Mouse (Mus musculus): ENCODE results near the gene Fam222b. TPM values are rescaled to one million over a fixed set of nuclear protein-coding genes. Genes with fewer than 3 reads are reported as not detected.
A peak's percentile ranks its signal among the peaks of the same experiment; 100 is the strongest.

The Fam222b gene
- polyA plus RNA-seq, 1 experiment from 2014 or later: 30.7 TPM

DNA sequence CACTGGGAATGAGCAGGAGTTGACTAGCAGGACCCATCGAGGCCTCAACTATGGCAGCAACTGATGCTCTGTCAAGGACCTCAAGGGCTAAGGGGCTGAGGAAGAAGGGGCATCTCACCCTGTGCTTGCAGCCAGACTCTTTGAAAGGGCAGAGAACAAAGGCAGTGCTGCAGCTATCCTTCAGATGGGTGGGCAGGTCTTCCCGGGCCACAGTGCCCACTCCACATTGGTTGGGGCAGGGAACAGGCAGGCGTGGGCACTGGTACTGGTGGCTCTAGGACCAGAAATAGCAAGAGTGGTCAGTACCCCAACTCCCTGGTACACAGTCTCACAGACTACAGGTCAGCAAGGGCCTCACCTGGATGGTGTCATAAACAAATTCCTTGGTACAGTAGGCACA is 66.2 kb downstream of the Fam222b start:
- WGBS: 88% methylated on average over 3 of the region's 3 CpGs
- no peak overlapping the region for H3K4me2 ChIP-seq (replicated peaks)
- H3K4me3 ChIP-seq (replicated peaks): no peak overlapping the region
- no peak overlapping the region for H3K27ac ChIP-seq
- H3K9ac ChIP-seq (replicated peaks): no peak overlapping the region
- no peak for ATAC-seq
- H3K36me3 ChIP-seq: peaks cover 69% of the 10 kb centered on the region
- H3K4me1 ChIP-seq (replicated peaks): peaks cover 45% of the 10 kb centered on the region
- no peaks in the 10 kb centered on the region for H3K9me3 ChIP-seq
- H3K27me3 ChIP-seq: no peaks in the 10 kb centered on the region

GRCm38 (mm10) chr11:78161169-78161568 is 66.7 kb downstream of the Fam222b start:
- Histone ChIP-seq H3K4me2 (replicated peaks) (no peak overlapping the region), H3K4me1 (replicated peaks) (peaks cover 50% of the 10 kb centered on the region), H3K9me3 (no peaks in the 10 kb centered on the region), H3K27me3 (no peaks in the 10 kb centered on the region), H3K4me3 (replicated peaks) (no peak overlapping the region), H3K36me3 (peaks cover 67% of the 10 kb centered on the region), H3K9ac (replicated peaks) (no peak overlapping the region), H3K27ac (no peak overlapping the region)
- WGBS: 92% methylated on average over 14 of the region's 14 CpGs
- ATAC-seq: no peak

GRCm38 (mm10) chr11:78161968-78162367 is 67.5 kb downstream of the Fam222b start:
- peak overlapping the region; percentile 100 for H3K4me3 ChIP-seq (replicated peaks)
- peaks cover 56% of the 10 kb centered on the region for H3K4me1 ChIP-seq (replicated peaks)
- peak overlapping the region; percentile 84 for H3K4me2 ChIP-seq (replicated peaks)
- H3K9ac ChIP-seq (replicated peaks): 0 out of 2 replicates have a peak overlapping the region, but pooled peaks have one; percentile 36
- H3K9me3 ChIP-seq: no peaks in the 10 kb centered on the region
- no peaks in the 10 kb centered on the region for H3K27me3 ChIP-seq
- ATAC-seq: no peak
- 68% methylated on average over 4 of the region's 4 CpGs for WGBS
- H3K27ac ChIP-seq: peak overlapping the region; percentile 99
- H3K36me3 ChIP-seq: peaks cover 60% of the 10 kb centered on the region

- H3K4me2 ChIP-seq (replicated peaks): peak overlapping the region; percentile 84
- 0 out of 2 replicates have a peak, but pooled peaks cover 3% of the 10 kb centered on the region for H3K27me3 ChIP-seq
- H3K4me1 ChIP-seq (replicated peaks): peaks cover 54% of the 10 kb centered on the region
- peak overlapping the region; percentile 99 for H3K27ac ChIP-seq
- H3K4me3 ChIP-seq (replicated peaks): peak overlapping the region; percentile 100
- no peaks in the 10 kb centered on the region for H3K9me3 ChIP-seq
- H3K9ac ChIP-seq (replicated peaks): peak overlapping the region; percentile 99
- no peak for ATAC-seq
- 41% methylated on average over 6 of the region's 6 CpGs for WGBS
- H3K36me3 ChIP-seq: peaks cover 56% of the 10 kb centered on the region
Measured at GRCm38 (mm10) chr11:78162504-78162903, 68.0 kb downstream of the Fam222b start.

GRCm38 (mm10) chr11:78163045-78163444 is 68.6 kb downstream of the Fam222b start:
- ATAC-seq: no peak
- Histone ChIP-seq H3K4me1 (replicated peaks) (peaks cover 51% of the 10 kb centered on the region), H3K27ac (peak overlapping the region; percentile 99), H3K4me2 (replicated peaks) (peak overlapping the region; percentile 84), H3K4me3 (replicated peaks) (peak overlapping the region; percentile 100), H3K36me3 (peaks cover 51% of the 10 kb centered on the region), H3K27me3 (0 out of 2 replicates have a peak, but pooled peaks cover 3% of the 10 kb centered on the region), H3K9me3 (no peaks in the 10 kb centered on the region), H3K9ac (replicated peaks) (peak overlapping the region; percentile 99)
- WGBS: 79% methylated on average over 2 of the region's 2 CpGs

DNA sequence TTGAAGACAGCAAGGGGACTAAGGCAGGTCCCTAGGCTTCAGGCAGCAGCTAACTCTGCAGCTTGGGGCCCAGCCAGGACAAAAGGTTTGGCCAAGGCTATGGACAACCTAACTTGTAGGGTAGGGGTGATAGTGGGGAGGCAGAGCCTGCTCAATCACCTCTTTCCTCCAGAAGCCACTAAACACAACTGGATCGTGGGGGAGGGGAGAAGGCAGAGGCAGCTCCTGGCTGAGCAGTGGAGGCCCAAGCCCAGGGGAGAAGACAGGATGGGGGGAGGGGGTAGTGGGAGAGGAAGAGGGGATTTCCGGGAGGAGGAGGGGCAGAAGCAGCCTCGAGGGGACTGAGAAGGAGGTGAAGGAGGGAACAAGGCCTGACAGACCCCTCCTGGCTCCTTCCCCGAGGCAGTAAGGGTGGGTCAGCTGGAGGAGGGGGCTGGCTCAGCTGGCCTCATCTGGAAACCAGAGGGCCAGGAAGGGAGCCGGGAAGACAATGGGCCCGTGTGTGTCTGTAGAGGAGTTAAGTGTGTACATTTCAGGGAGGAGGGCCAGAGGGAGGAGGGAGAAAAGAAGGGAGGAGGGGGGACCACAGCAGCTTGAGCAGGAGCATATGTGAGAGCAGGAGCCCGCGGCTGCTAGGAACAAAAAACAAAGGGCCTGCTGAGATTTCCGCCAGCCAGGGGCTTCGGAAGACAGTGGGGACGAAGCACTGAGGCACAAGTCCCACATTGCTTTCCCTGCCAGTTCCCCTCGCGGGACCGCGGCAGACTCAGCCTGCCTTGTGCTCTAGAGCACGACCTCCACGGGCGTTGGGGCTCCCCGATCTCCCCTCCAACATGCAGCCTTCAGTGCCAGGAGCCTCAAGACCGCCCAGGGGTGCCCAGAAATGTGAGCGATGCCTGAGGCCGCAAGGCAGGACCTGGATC is 69.5 kb downstream of the Fam222b start:
- 1% methylated on average over 22 of the region's 22 CpGs for WGBS
- H3K4me2 ChIP-seq (replicated peaks): peak overlapping the region; percentile 84
- H3K4me3 ChIP-seq (replicated peaks): peak overlapping the region; percentile 100
- H3K27me3 ChIP-seq: 0 out of 2 replicates have a peak, but pooled peaks cover 3% of the 10 kb centered on the region
- peaks cover 42% of the 10 kb centered on the region for H3K36me3 ChIP-seq
- H3K4me1 ChIP-seq (replicated peaks): peaks cover 50% of the 10 kb centered on the region
- H3K27ac ChIP-seq: peak overlapping the region; percentile 99
- H3K9me3 ChIP-seq: no peaks in the 10 kb centered on the region
- peak overlapping the region; percentile 99 for H3K9ac ChIP-seq (replicated peaks)
- peak; percentile 62 for ATAC-seq

DNA sequence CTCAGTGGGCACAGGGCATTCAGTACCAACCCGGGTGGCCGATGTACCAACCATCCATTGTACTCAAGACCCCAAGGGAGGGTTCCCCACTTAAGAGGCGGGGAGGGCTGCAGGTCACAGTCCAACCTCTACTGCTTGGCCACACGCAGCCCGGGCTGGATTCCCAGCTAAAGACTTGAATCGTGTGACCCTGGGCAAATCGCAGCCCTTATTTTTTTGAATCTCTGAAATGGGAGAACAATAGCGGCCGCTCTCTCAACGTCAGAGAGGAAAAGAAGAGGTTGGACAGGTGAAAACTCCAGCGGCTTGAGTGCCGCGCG is 70.1 kb downstream of the Fam222b start:
- H3K27me3 ChIP-seq: 0 out of 2 replicates have a peak, but pooled peaks cover 3% of the 10 kb centered on the region
- peak overlapping the region; percentile 99 for H3K27ac ChIP-seq
- H3K4me1 ChIP-seq (replicated peaks): peaks cover 46% of the 10 kb centered on the region
- peak overlapping the region; percentile 99 for H3K9ac ChIP-seq (replicated peaks)
- no peaks in the 10 kb centered on the region for H3K9me3 ChIP-seq
- H3K4me2 ChIP-seq (replicated peaks): peak overlapping the region; percentile 84
- WGBS: 0% methylated on average over 14 of the region's 14 CpGs
- peak; percentile 2 for ATAC-seq
- peaks cover 36% of the 10 kb centered on the region for H3K36me3 ChIP-seq
- H3K4me3 ChIP-seq (replicated peaks): peak overlapping the region; percentile 100

- ATAC-seq: peak; percentile 81
- WGBS: under 1% methylated on average over 61 of the region's 78 CpGs
- Histone ChIP-seq H3K9ac (replicated peaks) (peak within 1 kb of the TSS; percentile 99), H3K9me3 (no peaks in the 10 kb centered on the region), H3K27me3 (0 out of 2 replicates have a peak, but pooled peaks cover 3% of the 10 kb centered on the region), H3K4me1 (replicated peaks) (peaks cover 45% of the 10 kb centered on the region), H3K4me2 (replicated peaks) (peak within 1 kb of the TSS; percentile 84), H3K27ac (peak within 1 kb of the TSS; percentile 99), H3K4me3 (replicated peaks) (peak within 1 kb of the TSS; percentile 100), H3K36me3 (peaks cover 31% of the 10 kb centered on the region)
Measured at GRCm38 (mm10) chr11:78164924-78165760, 70.7 kb downstream of the Fam222b start, which contains the start of gene Traf4. Gene Traf4, minus strand, starts transcription at chr11:78165589.

DNA sequence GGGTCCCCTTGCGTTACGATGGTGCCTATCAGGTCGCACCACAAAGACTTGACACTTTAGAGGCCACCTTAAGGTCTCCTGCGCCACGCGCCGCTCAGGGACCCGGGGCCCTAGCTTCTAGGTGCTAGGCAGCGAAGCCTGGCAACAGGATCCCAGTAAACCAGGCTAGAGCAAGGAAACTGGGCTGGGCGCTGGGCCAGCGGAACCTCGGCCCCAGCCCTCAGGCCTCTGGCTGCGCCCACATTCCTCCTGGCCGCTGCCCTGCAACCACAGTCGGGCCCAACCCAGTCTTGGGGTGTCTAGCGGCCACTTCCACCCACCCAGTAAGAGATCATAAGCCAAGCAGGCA is 71.3 kb downstream of the Fam222b start:
- peak; percentile 28 for ATAC-seq
- H3K4me1 ChIP-seq (replicated peaks): peaks cover 43% of the 10 kb centered on the region
- H3K9me3 ChIP-seq: no peaks in the 10 kb centered on the region
- H3K4me3 ChIP-seq (replicated peaks): peak overlapping the region; percentile 100
- 0 out of 2 replicates have a peak, but pooled peaks cover 3% of the 10 kb centered on the region for H3K27me3 ChIP-seq
- peak overlapping the region; percentile 99 for H3K9ac ChIP-seq (replicated peaks)
- H3K27ac ChIP-seq: peak overlapping the region; percentile 99
- peaks cover 25% of the 10 kb centered on the region for H3K36me3 ChIP-seq
- 3% methylated on average over 16 of the region's 16 CpGs for WGBS
- peak overlapping the region; percentile 84 for H3K4me2 ChIP-seq (replicated peaks)

DNA sequence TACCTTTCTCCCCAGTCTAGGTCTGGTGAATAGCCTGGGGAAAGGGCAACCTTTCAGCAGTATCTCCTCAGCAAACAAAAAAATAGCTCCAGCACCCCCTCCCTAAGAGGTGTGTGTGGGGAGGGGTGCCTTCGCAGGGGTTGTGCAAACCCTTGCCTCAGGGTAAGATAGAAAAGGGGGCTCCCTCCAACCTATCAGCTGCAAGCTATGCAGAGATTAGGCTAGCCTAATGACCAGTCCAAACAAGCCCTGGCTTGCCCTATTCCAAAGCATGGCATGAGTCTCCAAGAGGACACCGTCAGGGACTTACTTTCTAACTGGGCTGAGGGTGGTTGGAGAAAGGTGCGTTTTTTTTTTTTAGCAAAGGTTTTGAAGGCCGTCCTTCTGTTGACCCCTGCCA is 71.7 kb downstream of the Fam222b start:
- ATAC-seq: no peak
- peak overlapping the region; percentile 100 for H3K4me3 ChIP-seq (replicated peaks)
- H3K4me2 ChIP-seq (replicated peaks): peak overlapping the region; percentile 84
- H3K4me1 ChIP-seq (replicated peaks): peaks cover 38% of the 10 kb centered on the region
- H3K9ac ChIP-seq (replicated peaks): peak overlapping the region; percentile 99; the same call in 1 of the 2 replicates
- 50% methylated on average over 4 of the region's 4 CpGs for WGBS
- 0 out of 2 replicates have a peak, but pooled peaks cover 3% of the 10 kb centered on the region for H3K27me3 ChIP-seq
- H3K27ac ChIP-seq: peak overlapping the region; percentile 99; the same call in 1 of the 2 replicates
- H3K36me3 ChIP-seq: peaks cover 20% of the 10 kb centered on the region
- H3K9me3 ChIP-seq: no peaks in the 10 kb centered on the region

GRCm38 (mm10) chr11:78166640-78167039 is 72.2 kb downstream of the Fam222b start:
- H3K27me3 ChIP-seq: 0 out of 2 replicates have a peak, but pooled peaks cover 3% of the 10 kb centered on the region

More at GRCm38 (mm10) chr11:78166640-78167039, 72.2 kb downstream of the Fam222b start:
- no peak for ATAC-seq
- Histone ChIP-seq H3K36me3 (peaks cover 16% of the 10 kb centered on the region), H3K27ac (no peak overlapping the region), H3K4me3 (replicated peaks) (no peak overlapping the region), H3K4me1 (replicated peaks) (peaks cover 35% of the 10 kb centered on the region), H3K9me3 (no peaks in the 10 kb centered on the region), H3K9ac (replicated peaks) (no peak overlapping the region), H3K4me2 (replicated peaks) (no peak overlapping the region)
- 70% methylated on average over 6 of the region's 6 CpGs for WGBS
